Mouse (Mus musculus): ENCODE results near the gene Lrg1. TPM values are rescaled to one million over a fixed set of nuclear protein-coding genes. Genes with fewer than 3 reads are reported as not detected.
A peak's percentile ranks its signal among the peaks of the same experiment; 100 is the strongest.

The Lrg1 gene
- polyA plus RNA-seq, 1 experiment from 2014 or later: 0.24 TPM

DNA sequence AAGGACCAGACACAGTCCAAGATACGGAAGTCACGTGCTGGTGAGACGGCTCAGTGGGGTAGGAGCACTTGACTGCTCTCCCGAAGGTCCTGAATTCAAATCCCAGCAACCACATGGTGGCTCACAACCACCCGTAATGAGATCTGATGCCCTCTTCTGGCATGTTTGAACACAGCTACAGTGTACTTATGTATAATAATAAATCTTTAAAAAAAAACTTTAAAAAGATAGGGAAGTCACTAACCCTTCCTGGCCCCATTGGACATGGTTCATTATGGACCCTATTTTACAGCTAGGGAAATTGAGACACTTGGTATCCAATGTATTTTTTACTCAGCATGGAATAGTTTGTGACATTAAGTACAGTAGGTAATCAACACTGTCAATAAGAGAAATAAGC is 44.3 kb downstream of the Lrg1 start:
- Histone ChIP-seq H3K27ac (ENCODE audit: low read depth, low read length) (no peak overlapping the region), H3K9me3 (ENCODE audit: control insufficient read depth, low read length) (no peaks in the 10 kb centered on the region), H3K4me2 (ENCODE audit: low read depth, low read length) (no peak overlapping the region), H3K4me1 (ENCODE audit: control insufficient read depth, insufficient read depth, low read length) (peaks cover 28% of the 10 kb centered on the region), H3K4me3 (ENCODE audit: low read depth, low read length) (no peak overlapping the region), H3K36me3 (ENCODE audit: control insufficient read depth, insufficient read depth, low read length) (peaks cover 8% of the 10 kb centered on the region; the same call in 1 of the 2 replicates), H3K27me3 (ENCODE audit: control insufficient read depth, insufficient read depth, low read length) (no peaks in the 10 kb centered on the region), H3K9ac (replicated peaks; ENCODE audit: low read depth, low read length) (no peak overlapping the region)
- WGBS: 91% methylated on average over 5 of the region's 5 CpGs
- ATAC-seq (ENCODE audit: low read depth): no peak

DNA sequence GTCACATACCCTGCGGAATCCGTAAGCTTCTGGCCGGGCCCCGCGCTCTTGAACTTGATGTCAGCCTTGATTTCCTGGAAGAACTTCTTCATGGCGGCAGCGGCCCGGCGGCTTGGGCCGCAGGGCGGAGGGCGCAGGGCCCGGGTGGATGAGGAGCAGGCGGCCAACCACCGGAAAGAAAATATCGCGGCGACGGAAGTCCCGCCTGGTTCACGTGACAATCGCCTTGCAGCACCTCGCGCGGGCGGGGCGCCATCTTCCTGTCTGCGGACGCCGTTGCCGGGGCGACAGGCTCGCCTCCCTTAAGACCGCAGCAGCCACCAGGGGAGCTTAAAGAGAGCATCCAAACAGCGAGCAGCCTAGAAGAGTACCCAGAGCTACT is 47.0 kb downstream of the Lrg1 start, which contains the start of gene Ubxn6:
Gene Ubxn6 (minus strand): TSS at position 202 of the 382 bp plus-strand sequence.
- peaks cover 7% of the 10 kb centered on the region; the same call in 1 of the 2 replicates for H3K4me1 ChIP-seq (ENCODE audit: control insufficient read depth, insufficient read depth, low read length)
- under 1% methylated on average over 35 of the region's 35 CpGs for WGBS
- ATAC-seq (ENCODE audit: low read depth): peak; percentile 71
- H3K36me3 ChIP-seq (ENCODE audit: control insufficient read depth, insufficient read depth, low read length): peaks cover 28% of the 10 kb centered on the region
- peak within 1 kb of the TSS; percentile 74 for H3K4me3 ChIP-seq (ENCODE audit: low read depth, low read length)
- peak within 1 kb of the TSS; percentile 73 for H3K9ac ChIP-seq (replicated peaks; ENCODE audit: low read depth, low read length)
- H3K4me2 ChIP-seq (ENCODE audit: low read depth, low read length): peak within 1 kb of the TSS; percentile 60
- H3K27ac ChIP-seq (ENCODE audit: low read depth, low read length): peak within 1 kb of the TSS; percentile 85
- no peaks in the 10 kb centered on the region for H3K9me3 ChIP-seq (ENCODE audit: control insufficient read depth, low read length)
- H3K27me3 ChIP-seq (ENCODE audit: control insufficient read depth, insufficient read depth, low read length): no peaks in the 10 kb centered on the region

DNA sequence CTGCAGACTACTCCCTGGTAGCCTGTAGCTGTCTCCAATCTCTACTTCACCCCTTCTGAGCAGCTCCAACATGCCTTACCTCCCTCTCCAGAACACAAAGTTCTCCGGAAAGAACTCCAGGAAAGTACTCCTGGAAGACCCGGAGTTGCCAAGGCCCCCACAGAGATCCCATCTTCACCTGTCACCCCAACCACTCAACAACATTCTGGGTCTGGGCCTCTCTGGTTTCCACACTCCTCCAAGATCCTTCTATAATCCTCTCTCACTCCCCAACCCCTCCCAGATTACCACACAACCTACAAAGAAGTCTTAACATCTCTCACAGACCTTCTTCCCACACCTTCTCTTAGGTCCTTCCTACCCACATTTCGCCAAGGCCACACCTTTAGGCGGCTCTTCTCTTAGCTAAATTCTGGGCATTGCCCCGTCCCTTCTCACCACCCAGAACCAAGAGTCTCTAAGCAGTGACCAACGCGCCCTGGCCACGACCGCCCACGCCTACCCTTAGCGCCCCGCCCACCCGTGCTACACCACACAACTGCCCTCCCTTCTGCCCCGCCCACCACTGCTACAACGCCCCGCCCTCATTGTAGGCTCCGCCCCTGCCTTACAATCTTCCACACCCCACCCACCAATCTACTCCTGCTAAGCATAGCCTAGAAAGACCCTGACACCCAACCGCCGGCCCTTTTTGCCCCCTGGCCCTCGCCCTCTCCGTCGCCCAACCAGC is 47.5 kb downstream of the Lrg1 start:
- H3K4me1 ChIP-seq (ENCODE audit: control insufficient read depth, insufficient read depth, low read length): peaks cover 7% of the 10 kb centered on the region; the same call in 1 of the 2 replicates
- no peaks in the 10 kb centered on the region for H3K9me3 ChIP-seq (ENCODE audit: control insufficient read depth, low read length)
- peak; percentile 29 for ATAC-seq (ENCODE audit: low read depth)
- peak overlapping the region; percentile 74 for H3K4me3 ChIP-seq (ENCODE audit: low read depth, low read length)
- 8% methylated on average over 22 of the region's 22 CpGs for WGBS
- peak overlapping the region; percentile 85 for H3K27ac ChIP-seq (ENCODE audit: low read depth, low read length)
- H3K27me3 ChIP-seq (ENCODE audit: control insufficient read depth, insufficient read depth, low read length): no peaks in the 10 kb centered on the region
- H3K9ac ChIP-seq (replicated peaks; ENCODE audit: low read depth, low read length): peak overlapping the region; percentile 73
- peak overlapping the region; percentile 60 for H3K4me2 ChIP-seq (ENCODE audit: low read depth, low read length)
- peaks cover 33% of the 10 kb centered on the region for H3K36me3 ChIP-seq (ENCODE audit: control insufficient read depth, insufficient read depth, low read length)

DNA sequence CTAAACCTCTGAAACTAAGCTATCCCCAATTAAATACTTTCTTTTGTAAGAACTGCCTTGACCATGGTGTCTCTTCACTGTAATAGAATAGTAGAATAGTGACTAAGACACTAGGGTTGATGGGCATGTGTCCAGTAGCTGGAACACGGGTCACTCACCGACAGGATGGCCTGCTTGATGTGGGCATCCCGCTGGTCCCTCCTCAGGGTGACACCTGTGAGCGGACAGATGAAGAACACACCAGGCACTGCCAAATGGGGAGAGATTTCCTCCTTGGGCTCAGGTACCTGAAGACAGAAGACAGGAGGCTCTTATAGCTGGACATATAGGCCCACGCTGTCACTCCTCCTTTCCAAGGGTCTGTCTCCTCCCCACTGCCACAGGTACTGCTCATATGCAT is 49.6 kb downstream of the Lrg1 start:
- ATAC-seq (ENCODE audit: low read depth): no peak
- Histone ChIP-seq H3K4me3 (ENCODE audit: low read depth, low read length) (no peak overlapping the region), H3K27me3 (ENCODE audit: control insufficient read depth, insufficient read depth, low read length) (no peaks in the 10 kb centered on the region), H3K9me3 (ENCODE audit: control insufficient read depth, low read length) (no peaks in the 10 kb centered on the region), H3K36me3 (ENCODE audit: control insufficient read depth, insufficient read depth, low read length) (peaks cover 53% of the 10 kb centered on the region), H3K27ac (ENCODE audit: low read depth, low read length) (no peak overlapping the region), H3K4me1 (ENCODE audit: control insufficient read depth, insufficient read depth, low read length) (peaks cover 7% of the 10 kb centered on the region; the same call in 1 of the 2 replicates), H3K4me2 (ENCODE audit: low read depth, low read length) (no peak overlapping the region), H3K9ac (replicated peaks; ENCODE audit: low read depth, low read length) (no peak overlapping the region)
- 96% methylated on average over 5 of the region's 5 CpGs for WGBS

DNA sequence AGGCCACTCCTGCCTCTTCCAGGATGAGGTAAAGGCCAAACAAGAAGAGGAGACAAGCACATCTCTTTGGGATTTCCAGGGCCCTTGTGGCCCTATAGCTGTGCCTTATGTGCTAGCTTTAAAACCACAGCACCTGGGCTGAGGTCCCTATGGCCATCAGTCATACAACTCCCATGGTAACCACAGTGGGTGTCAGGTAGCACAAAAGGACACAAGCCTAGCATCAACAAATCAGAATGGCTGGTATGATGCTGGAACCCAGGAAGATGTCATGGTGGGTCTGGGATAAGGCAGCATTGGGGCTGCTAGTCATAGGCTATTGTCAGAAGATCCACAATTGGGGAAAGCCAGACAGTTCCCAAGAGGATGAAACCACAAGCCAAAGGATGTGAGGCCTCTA is 50.7 kb downstream of the Lrg1 start:
- H3K27ac ChIP-seq (ENCODE audit: low read depth, low read length): no peak overlapping the region
- H3K4me1 ChIP-seq (ENCODE audit: control insufficient read depth, insufficient read depth, low read length): peaks cover 7% of the 10 kb centered on the region; the same call in 1 of the 2 replicates
- H3K36me3 ChIP-seq (ENCODE audit: control insufficient read depth, insufficient read depth, low read length): peaks cover 56% of the 10 kb centered on the region
- no peaks in the 10 kb centered on the region for H3K27me3 ChIP-seq (ENCODE audit: control insufficient read depth, insufficient read depth, low read length)
- no peak overlapping the region for H3K9ac ChIP-seq (replicated peaks; ENCODE audit: low read depth, low read length)
- H3K4me3 ChIP-seq (ENCODE audit: low read depth, low read length): no peak overlapping the region
- no peak for ATAC-seq (ENCODE audit: low read depth)
- no peak overlapping the region for H3K4me2 ChIP-seq (ENCODE audit: low read depth, low read length)
- no peaks in the 10 kb centered on the region for H3K9me3 ChIP-seq (ENCODE audit: control insufficient read depth, low read length)

Other genes with a start within 250 kb of the Lrg1 start
- gene Zfp119a, start 243.1 kb downstream of the Lrg1 start, polyA plus RNA-seq (2014; fragmentation: Nextera tagmentation; extraction: Ambion mirVana): 12.2 TPM in 2 replicates
- gene Zfp959, start 229.9 kb downstream of the Lrg1 start, polyA plus RNA-seq (2014; fragmentation: Nextera tagmentation; extraction: Ambion mirVana): 16.1 and 17.1 TPM in 2 replicates
- gene Zfp119b, start 172.5 kb downstream of the Lrg1 start, polyA plus RNA-seq (2014; fragmentation: Nextera tagmentation; extraction: Ambion mirVana): 9.8 and 10.5 TPM in 2 replicates
- 6.7 and 7.1 TPM in 2 replicates for gene Ebi3, start 169.4 kb downstream of the Lrg1 start, polyA plus RNA-seq (2014; fragmentation: Nextera tagmentation; extraction: Ambion mirVana)
- 17.9 and 18.0 TPM in 2 replicates for gene Yju2, start 162.9 kb downstream of the Lrg1 start, polyA plus RNA-seq (2014; fragmentation: Nextera tagmentation; extraction: Ambion mirVana)
- gene Shd, start 151.5 kb downstream of the Lrg1 start, polyA plus RNA-seq (2014; fragmentation: Nextera tagmentation; extraction: Ambion mirVana): 158 and 218 TPM in 2 replicates
- 155 and 188 TPM in 2 replicates for gene Fsd1, start 135.5 kb downstream of the Lrg1 start, polyA plus RNA-seq (2014; fragmentation: Nextera tagmentation; extraction: Ambion mirVana)
- gene Stap2, start 116.4 kb downstream of the Lrg1 start, polyA plus RNA-seq (2014; fragmentation: Nextera tagmentation; extraction: Ambion mirVana): 5.2 and 6.8 TPM in 2 replicates
- 150 and 158 TPM in 2 replicates for gene Mpnd, start 116.3 kb downstream of the Lrg1 start, polyA plus RNA-seq (2014; fragmentation: Nextera tagmentation; extraction: Ambion mirVana)
- 87.5 and 94.9 TPM in 2 replicates for gene Sh3gl1, start 85.4 kb downstream of the Lrg1 start, polyA plus RNA-seq (2014; fragmentation: Nextera tagmentation; extraction: Ambion mirVana)
- 2.3 and 3.2 TPM in 2 replicates for gene Chaf1a, start 81.6 kb downstream of the Lrg1 start, polyA plus RNA-seq (2014; fragmentation: Nextera tagmentation; extraction: Ambion mirVana)
- 69.9 and 80.9 TPM in 2 replicates for gene Ubxn6, start 47.0 kb downstream of the Lrg1 start, polyA plus RNA-seq (2014; fragmentation: Nextera tagmentation; extraction: Ambion mirVana)
- gene Hdgfl2, start 42.4 kb downstream of the Lrg1 start, polyA plus RNA-seq (2014; fragmentation: Nextera tagmentation; extraction: Ambion mirVana): 96.8 and 102 TPM in 2 replicates
- 0.19 and 0.28 TPM in 2 replicates for gene Plin4, start 12.2 kb downstream of the Lrg1 start, polyA plus RNA-seq (2014; fragmentation: Nextera tagmentation; extraction: Ambion mirVana)
- gene Plin5, start 4.4 kb downstream of the Lrg1 start, polyA plus RNA-seq (2014; fragmentation: Nextera tagmentation; extraction: Ambion mirVana): 0.95 and 1.9 TPM in 2 replicates
- 11.8 and 13.8 TPM in 2 replicates for gene Sema6b, start 18.3 kb upstream of the Lrg1 start, polyA plus RNA-seq (2014; fragmentation: Nextera tagmentation; extraction: Ambion mirVana)
- gene Tnfaip8l1, start 40.5 kb upstream of the Lrg1 start, polyA plus RNA-seq (2014; fragmentation: Nextera tagmentation; extraction: Ambion mirVana): 9.2 and 9.9 TPM in 2 replicates
- gene Mydgf, start 61.9 kb upstream of the Lrg1 start, polyA plus RNA-seq (2014; fragmentation: Nextera tagmentation; extraction: Ambion mirVana): 68.6 and 69.7 TPM in 2 replicates
- gene Dpp9, start 96.9 kb upstream of the Lrg1 start, polyA plus RNA-seq (2014; fragmentation: Nextera tagmentation; extraction: Ambion mirVana): 21.0 and 26.9 TPM in 2 replicates
- gene Fem1a, start 134.8 kb upstream of the Lrg1 start, polyA plus RNA-seq (2014; fragmentation: Nextera tagmentation; extraction: Ambion mirVana): 20.4 and 23.5 TPM in 2 replicates
- 0.92 and 1.7 TPM in 2 replicates for gene Ticam1, start 154.8 kb upstream of the Lrg1 start, polyA plus RNA-seq (2014; fragmentation: Nextera tagmentation; extraction: Ambion mirVana)
- gene Plin3, start 170.9 kb upstream of the Lrg1 start, polyA plus RNA-seq (2014; fragmentation: Nextera tagmentation; extraction: Ambion mirVana): 6.9 and 13.2 TPM in 2 replicates
- not detected in 2 replicates for gene Arrdc5, start 178.3 kb upstream of the Lrg1 start, polyA plus RNA-seq (2014; fragmentation: Nextera tagmentation; extraction: Ambion mirVana)
- 5.7 and 9.4 TPM in 2 replicates for gene Uhrf1, start 181.3 kb upstream of the Lrg1 start, polyA plus RNA-seq (2014; fragmentation: Nextera tagmentation; extraction: Ambion mirVana)
- 58.6 and 66.1 TPM in 2 replicates for gene Kdm4b, start 204.1 kb upstream of the Lrg1 start, polyA plus RNA-seq (2014; fragmentation: Nextera tagmentation; extraction: Ambion mirVana)